19 mouse cellular contexts compared by ENCODE assay signal in the genomic region with DNA sequence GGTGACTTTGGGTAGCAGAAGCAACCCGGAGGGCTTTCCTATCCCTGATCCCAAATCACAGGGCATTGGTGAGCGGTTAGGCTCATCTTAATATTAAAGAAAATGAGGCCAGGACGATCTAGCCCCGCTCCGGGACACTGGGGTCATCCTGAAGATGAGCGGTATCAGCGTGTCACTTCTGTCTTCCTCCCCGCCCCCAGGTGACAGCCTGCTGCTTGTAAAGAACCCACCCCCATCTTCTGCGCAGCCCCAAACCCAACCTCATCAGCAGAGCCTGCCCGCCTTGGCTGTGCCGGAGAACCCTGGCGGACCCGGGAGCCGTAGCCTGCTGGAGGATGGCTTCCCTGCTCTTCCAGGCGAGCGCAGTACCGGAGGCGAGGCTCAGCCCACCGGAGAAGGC. TPM values are rescaled to one million over a fixed set of nuclear protein-coding genes. Genes with fewer than 3 reads are reported as not detected.
A peak's percentile ranks its signal among the peaks of the same experiment; 100 is the strongest.
DNase-seq lines count a peak whose midpoint lies in the region; ATAC-seq and TF ChIP-seq lines count a peak whose summit lies in the region.
"Had no signal": no experiment of that assay in that cellular context is flagged by ENCODE, and none has a peak within 500 bp of the region (broad histone marks: within the 10 kb centered on the region; RNA-seq: fewer than 3 reads in every experiment).

No protein-coding gene starts in this region.

- no peak for DNase-seq in heart, embryonic 10.5 days (ENCODE audit: low spot score)
- no peak for DNase-seq in heart, adult 8-10 months (ENCODE audit: low spot score)
- DNase-seq in G1E (ENCODE audit: low spot score) = no peak
- DNase-seq in embryonic facial prominence, embryonic 10.5 days (ENCODE audit: low spot score) = peak; percentile 31
- no peak for DNase-seq in urinary bladder, postnatal 36 days (ENCODE audit: low spot score in 2 of 2)
- DNase-seq in frontal cortex, postnatal 25 days (ENCODE audit: low spot score in 2 of 2) = no peak
- DNase-seq: adrenal gland, adult 8-10 months; kidney, adult 2 months; kidney, postnatal 10 days; liver; spleen, adult 18-20 months; thymus, adult 2 months had no signal

- peaks cover 75% of the 10 kb centered on the region for H3K36me3 ChIP-seq in heart, embryonic 10.5 days
- H3K36me3 ChIP-seq in hindbrain, embryonic 16.5 days (ENCODE audit: control insufficient read depth, insufficient read depth, low read length) = peaks cover 52% of the 10 kb centered on the region
- peaks cover 83% of the 10 kb centered on the region for H3K36me3 ChIP-seq in hindbrain, embryonic 12.5 days
- H3K36me3 ChIP-seq in G1E (replicated peaks) = peaks cover 88% of the 10 kb centered on the region
- peaks cover 87% of the 10 kb centered on the region for H3K36me3 ChIP-seq in embryonic facial prominence, embryonic 10.5 days (replicated peaks)

- no peak overlapping the region for H3K27ac ChIP-seq in heart, embryonic 10.5 days
- no peak overlapping the region for H3K27ac ChIP-seq in hindbrain, embryonic 16.5 days (ENCODE audit: low read depth, low read length)
- H3K27ac ChIP-seq in hindbrain, embryonic 12.5 days = no peak overlapping the region
- no peak overlapping the region for H3K27ac ChIP-seq in embryonic facial prominence, embryonic 10.5 days (replicated peaks)
- H3K27ac ChIP-seq: forebrain, embryonic 15.5 days; midbrain, embryonic 12.5 days; neural tube, embryonic 12.5 days had no signal

- peaks cover 9% of the 10 kb centered on the region; the same call in 1 of the 2 replicates for H3K9me3 ChIP-seq in heart, embryonic 10.5 days
- H3K9me3 ChIP-seq in hindbrain, embryonic 16.5 days (ENCODE audit: control insufficient read depth, low read length) = no peaks in the 10 kb centered on the region
- H3K9me3 ChIP-seq in hindbrain, embryonic 12.5 days (replicated peaks) = no peaks in the 10 kb centered on the region
- peaks cover 13% of the 10 kb centered on the region for H3K9me3 ChIP-seq in G1E (replicated peaks)
- peaks cover 7% of the 10 kb centered on the region; the same call in 1 of the 2 replicates for H3K9me3 ChIP-seq in embryonic facial prominence, embryonic 10.5 days
- H3K9me3 ChIP-seq: forebrain, embryonic 15.5 days; midbrain, embryonic 12.5 days; neural tube, embryonic 12.5 days had no signal

- no peak overlapping the region for H3K9ac ChIP-seq in hindbrain, embryonic 16.5 days (ENCODE audit: low read depth, low read length)
- no peak overlapping the region for H3K9ac ChIP-seq in hindbrain, embryonic 12.5 days
- H3K9ac ChIP-seq: forebrain, embryonic 15.5 days; midbrain, embryonic 12.5 days; neural tube, embryonic 12.5 days had no signal

- H3K4me1 ChIP-seq in heart, embryonic 10.5 days = 0 out of 2 replicates have a peak, but pooled peaks cover 6% of the 10 kb centered on the region
- H3K4me1 ChIP-seq in hindbrain, embryonic 16.5 days (ENCODE audit: control insufficient read depth, insufficient read depth, low read depth, low read length) = no peaks in the 10 kb centered on the region
- no peaks in the 10 kb centered on the region for H3K4me1 ChIP-seq in hindbrain, embryonic 12.5 days
- H3K4me1 ChIP-seq in G1E (ENCODE audit: insufficient read depth, low read depth, low read length) = no peaks in the 10 kb centered on the region
- peaks cover 8% of the 10 kb centered on the region; the same call in 1 of the 2 replicates for H3K4me1 ChIP-seq in embryonic facial prominence, embryonic 10.5 days
- H3K4me1 ChIP-seq: forebrain, embryonic 15.5 days; midbrain, embryonic 12.5 days; neural tube, embryonic 12.5 days had no signal

- ATAC-seq in hindbrain, embryonic 16.5 days = peak; percentile 25; the same call in 1 of the 2 replicates
- no peak for ATAC-seq in hindbrain, embryonic 12.5 days (ENCODE audit: low FRiP score)
- ATAC-seq in G1E (ENCODE audit: extremely low read depth, insufficient number of reproducible peaks, low FRiP score, poor library complexity, severe bottlenecking) = no peak
- ATAC-seq: forebrain, embryonic 15.5 days; inflammation-experienced regulatory T-cells, adult 6 months; lung, postnatal 0 days had no signal

- peaks cover 51% of the 10 kb centered on the region for H3K27me3 ChIP-seq in heart, embryonic 10.5 days (ENCODE audit: insufficient read depth, poor library complexity, severe bottlenecking)
- H3K27me3 ChIP-seq in hindbrain, embryonic 16.5 days (replicated peaks; ENCODE audit: control insufficient read depth, insufficient read depth, low read length) = no peaks in the 10 kb centered on the region
- peaks cover 21% of the 10 kb centered on the region for H3K27me3 ChIP-seq in hindbrain, embryonic 12.5 days
- H3K27me3 ChIP-seq in G1E (ENCODE audit: insufficient read depth, low read length) = no peaks in the 10 kb centered on the region
- peaks cover 36% of the 10 kb centered on the region for H3K27me3 ChIP-seq in embryonic facial prominence, embryonic 10.5 days (replicated peaks; ENCODE audit: low read depth, poor library complexity, severe bottlenecking)
- H3K27me3 ChIP-seq: forebrain, embryonic 15.5 days had no signal

- no peak overlapping the region for H3K4me2 ChIP-seq in hindbrain, embryonic 16.5 days (ENCODE audit: low read length)
- no peak overlapping the region for H3K4me2 ChIP-seq in hindbrain, embryonic 12.5 days (replicated peaks)
- H3K4me2 ChIP-seq: forebrain, embryonic 15.5 days; midbrain, embryonic 12.5 days; neural tube, embryonic 12.5 days had no signal

- TF ChIP-seq CTCF in G1E (IDR thresholded peaks at IDR 0.05; ENCODE audit: low read depth, low read length) = no peak

- 33% methylated on average over 19 of the region's 19 CpGs for WGBS in heart, embryonic 10.5 days
- WGBS in hindbrain, embryonic 16.5 days = 42% methylated on average over 19 of the region's 19 CpGs
- 36% methylated on average over 19 of the region's 19 CpGs for WGBS in hindbrain, embryonic 12.5 days
- WGBS in embryonic facial prominence, embryonic 10.5 days = 35% methylated on average over 19 of the region's 19 CpGs

- peak overlapping the region; percentile 47 for H3K4me3 ChIP-seq in heart, embryonic 10.5 days
- H3K4me3 ChIP-seq in hindbrain, embryonic 16.5 days (ENCODE audit: low read length) = no peak overlapping the region
- no peak overlapping the region for H3K4me3 ChIP-seq in hindbrain, embryonic 12.5 days
- peak overlapping the region; percentile 0; the same call in 1 of the 2 replicates for H3K4me3 ChIP-seq in G1E (ENCODE audit: low read depth, low read length)
- H3K4me3 ChIP-seq in embryonic facial prominence, embryonic 10.5 days = peak overlapping the region; percentile 31; the same call in 1 of the 2 replicates
- H3K4me3 ChIP-seq: forebrain, embryonic 15.5 days; midbrain, embryonic 12.5 days; neural tube, embryonic 12.5 days had no signal

RNA-seq across cellular contexts. Expression of gene Zfp212, which starts 15.9 kb away (rescaled TPM):
- polyA plus RNA-seq in heart, embryonic 10.5 days (2016; fragmentation: Nextera tagmentation; extraction: Ambion mirVana) = 9.4 and 11.8 TPM in 2 replicates
- 1 to 10 TPM; 8.2 to 9.8 (median 8.5) TPM for total RNA-seq in heart, adult 8-10 months (2022)
- 13.9 and 15.3 TPM in 2 replicates for polyA plus RNA-seq in hindbrain, embryonic 16.5 days (2015; fragmentation: Nextera tagmentation; extraction: Ambion mirVana)
- 19.7 and 20.7 TPM in 2 replicates for polyA plus RNA-seq in hindbrain, embryonic 12.5 days (2016; fragmentation: Nextera tagmentation; extraction: Ambion mirVana)
- 11.1 and 11.4 TPM in 2 replicates for total RNA-seq in G1E (2014; fragmentation: Nextera tagmentation)
- 7.6 and 8.2 TPM in 2 replicates for total RNA-seq in G1E (2017)
- polyA plus RNA-seq in G1E (2012) = 14.0 and 16.5 TPM in 2 replicates
- polyA plus RNA-seq in embryonic facial prominence, embryonic 10.5 days (2016; fragmentation: Nextera tagmentation; extraction: Ambion mirVana) = 21.6 and 23.6 TPM in 2 replicates

RNA-seq across cellular contexts. Expression of gene Zfp282, which starts 27.4 kb away (rescaled TPM):
- 9.4 and 11.2 TPM in 2 replicates for polyA plus RNA-seq in heart, embryonic 10.5 days (2016; fragmentation: Nextera tagmentation; extraction: Ambion mirVana)
- 1 to 10 TPM; 3.7 to 4.5 (median 4.2) TPM for total RNA-seq in heart, adult 8-10 months (2022)
- polyA plus RNA-seq in hindbrain, embryonic 16.5 days (2015; fragmentation: Nextera tagmentation; extraction: Ambion mirVana) = 20.9 and 22.9 TPM in 2 replicates
- 27.0 and 28.3 TPM in 2 replicates for polyA plus RNA-seq in hindbrain, embryonic 12.5 days (2016; fragmentation: Nextera tagmentation; extraction: Ambion mirVana)
- total RNA-seq in G1E (2014; fragmentation: Nextera tagmentation) (11.1 and 14.3 TPM in 2 replicates), G1E (2017) (13.3 and 13.6 TPM in 2 replicates)
- 24.6 and 24.9 TPM in 2 replicates for polyA plus RNA-seq in G1E (2012)
- 17.9 and 18.5 TPM in 2 replicates for polyA plus RNA-seq in embryonic facial prominence, embryonic 10.5 days (2016; fragmentation: Nextera tagmentation; extraction: Ambion mirVana)

RNA-seq across cellular contexts. Expression of gene Zfp956, which starts 48.8 kb away (rescaled TPM):
- 3.7 and 4.9 TPM in 2 replicates for polyA plus RNA-seq in heart, embryonic 10.5 days (2016; fragmentation: Nextera tagmentation; extraction: Ambion mirVana)
- 1 to 10 TPM; 1.8 to 3.4 (median 2.7) TPM for total RNA-seq in heart, adult 8-10 months (2022)
- polyA plus RNA-seq in hindbrain, embryonic 16.5 days (2015; fragmentation: Nextera tagmentation; extraction: Ambion mirVana) = 24.1 and 25.5 TPM in 2 replicates
- 11.6 and 12.6 TPM in 2 replicates for polyA plus RNA-seq in hindbrain, embryonic 12.5 days (2016; fragmentation: Nextera tagmentation; extraction: Ambion mirVana)
- 6.2 and 6.5 TPM in 2 replicates for total RNA-seq in G1E (2014; fragmentation: Nextera tagmentation)
- 5.8 and 8.6 TPM in 2 replicates for total RNA-seq in G1E (2017)
- 5.5 and 8.0 TPM in 2 replicates for polyA plus RNA-seq in G1E (2012)
- polyA plus RNA-seq in embryonic facial prominence, embryonic 10.5 days (2016; fragmentation: Nextera tagmentation; extraction: Ambion mirVana) = 7.5 and 9.2 TPM in 2 replicates

Comparison
In these comparisons a context has a peak if more than half of its experiments do, and no peak if none do; other contexts are left out.
1. H3K4me3 ChIP-seq: peak in heart, embryonic 10.5 days (single experiment), G1E (single experiment) and embryonic facial prominence, embryonic 10.5 days (single experiment); none in hindbrain, embryonic 16.5 days (single experiment) and hindbrain, embryonic 12.5 days (single experiment).